Mouse (Mus musculus) liver, embryonic 15.5 days (tissue): ENCODE measurements around the gene Atp6v1g2. TPM values are rescaled to one million over a fixed set of nuclear protein-coding genes. Genes with fewer than 3 reads are reported as not detected.

ENCODE experiments used
- ATAC-seq: fragments of 200-750 bp; cut with Nextera tagmentation; 2 replicates; pipeline ENCODE4 v1.8.0; 2017; ENCODE audit warnings: moderate number of reproducible peaks, mild to moderate bottlenecking, moderate library complexity; ENCODE audit not compliant: insufficient read depth
- H3K27ac ChIP-seq: fragments of 300-500 bp; sonication (generic); replicated peaks from 2 replicates; pipeline ENCODE4 v1.5.1; 2015; ENCODE audit warnings: mild to moderate bottlenecking, inconsistent platforms
- H3K27me3 ChIP-seq: fragments of 300-500 bp; sonication (generic); 2 replicates; pipeline ENCODE4 v1.6.1; 2015; ENCODE audit warnings: mild to moderate bottlenecking, inconsistent platforms
- H3K36me3 ChIP-seq: fragments of 300-500 bp; sonication (generic); replicated peaks from 2 replicates; pipeline ENCODE4 v1.6.1; 2015; ENCODE audit warnings: moderate library complexity, mild to moderate bottlenecking, inconsistent platforms
- H3K4me1 ChIP-seq: fragments of 300-500 bp; sonication (generic); replicated peaks from 2 replicates; pipeline ENCODE4 v1.6.1; 2015; ENCODE audit warnings: inconsistent platforms
- H3K4me2 ChIP-seq: fragments of 300-500 bp; sonication (generic); 2 replicates; pipeline ENCODE4 v1.6.1; 2015; ENCODE audit warnings: moderate library complexity, mild to moderate bottlenecking, inconsistent platforms
- H3K4me3 ChIP-seq: fragments of 300-500 bp; sonication (generic); replicated peaks from 2 replicates; pipeline ENCODE4 v1.5.1; 2015; ENCODE audit warnings: mild to moderate bottlenecking, inconsistent platforms
- H3K9ac ChIP-seq: fragments of 300-500 bp; sonication (generic); 2 replicates; pipeline ENCODE4 v1.6.1; 2015; ENCODE audit warnings: moderate library complexity, mild to moderate bottlenecking, inconsistent platforms
- H3K9me3 ChIP-seq: fragments of 300-500 bp; sonication (generic); replicated peaks from 2 replicates; pipeline ENCODE4 v1.6.1; 2016; ENCODE audit warnings: inconsistent platforms
- WGBS: fragments of 180-500 bp; shearing (Covaris S2); methylation state at CpG from one replicate; pipeline ENCODE4 v1.1.7; 2015; ENCODE audit warnings: mixed read lengths; ENCODE audit not compliant: insufficient replicate concordance; 5-methylcytosine and 5-hydroxymethylcytosine counted together
- polyA plus RNA-seq: library from polyadenylated mRNA; unstranded; fragments of >200 nt; fragmentation: Nextera tagmentation; extraction: Ambion mirVana; gene quantifications from 2 replicates; pipeline ENCODE4 v1.2.1, GENCODE M21; 2015

Gene Atp6v1g2
- polyA plus RNA-seq, 1 experiment from 2014 or later = 0.58 TPM

DNA sequence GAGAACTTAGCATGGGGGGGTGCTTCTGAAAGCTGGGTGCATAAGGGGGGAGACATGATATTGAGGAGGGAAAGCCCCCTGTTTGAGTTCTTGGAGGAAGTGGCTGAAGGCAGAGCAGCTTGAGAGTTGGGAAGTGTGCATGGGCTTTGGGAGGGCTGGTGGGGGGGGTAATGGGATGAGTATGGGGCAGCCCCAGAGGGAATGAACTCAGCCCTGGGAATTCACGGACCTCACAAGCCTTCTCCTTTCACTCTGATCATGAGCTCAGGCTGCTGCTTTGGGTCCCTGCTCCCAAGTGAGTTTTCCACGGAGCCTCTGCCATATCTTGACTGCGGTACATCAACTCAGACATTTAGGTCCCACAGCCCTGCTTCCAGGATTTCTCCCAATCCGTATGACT lies 31.0 kb upstream of the Atp6v1g2 start:
- H3K4me2 ChIP-seq = no peak overlapping the region
- WGBS = 66% methylated on average over 4 of the region's 4 CpGs
- H3K4me3 ChIP-seq = no peak overlapping the region
- no peak overlapping the region for H3K27ac ChIP-seq
- H3K36me3 ChIP-seq = no peaks in the 10 kb centered on the region
- ATAC-seq = no peak
- H3K4me1 ChIP-seq = peaks cover 11% of the 10 kb centered on the region; the same call in 1 of the 2 replicates
- no peaks in the 10 kb centered on the region for H3K9me3 ChIP-seq
- no peak overlapping the region for H3K9ac ChIP-seq
- peaks cover 68% of the 10 kb centered on the region for H3K27me3 ChIP-seq

GRCm38 (mm10) chr17:35204494-35205379 lies 28.7 kb upstream of the Atp6v1g2 start, which contains the start of gene Lta:
Gene Lta, minus strand, starts transcription at chr17:35205351.
- H3K9me3 ChIP-seq = no peaks in the 10 kb centered on the region
- peaks cover 56% of the 10 kb centered on the region for H3K27me3 ChIP-seq
- ATAC-seq = no peak
- no peaks in the 10 kb centered on the region for H3K36me3 ChIP-seq
- no peak within 1 kb of the TSS for H3K4me3 ChIP-seq
- H3K4me2 ChIP-seq = no peak within 1 kb of the TSS
- no peak within 1 kb of the TSS for H3K9ac ChIP-seq
- H3K4me1 ChIP-seq = peaks cover 11% of the 10 kb centered on the region; the same call in 1 of the 2 replicates
- H3K27ac ChIP-seq = no peak within 1 kb of the TSS
- WGBS = 40% methylated on average over 20 of the region's 20 CpGs

DNA sequence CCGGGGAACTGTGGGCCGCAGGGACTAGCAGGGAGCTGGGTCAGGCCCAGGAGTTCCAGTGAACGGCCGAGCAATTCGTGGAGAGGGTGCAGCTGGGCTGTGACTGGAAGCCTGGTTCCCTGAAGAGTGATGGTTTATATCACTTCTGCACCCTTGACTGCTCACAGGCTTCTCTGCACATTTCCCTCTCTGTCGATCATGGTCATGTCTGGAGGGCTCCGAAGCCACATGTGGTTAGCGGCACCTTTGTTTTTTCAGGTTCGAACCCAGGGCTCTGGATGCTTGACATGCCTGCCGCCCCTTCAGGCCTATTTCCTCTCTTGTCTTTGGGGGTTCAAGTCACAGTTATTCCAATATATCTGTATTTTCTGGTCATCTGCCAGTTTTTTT lies 28.1 kb upstream of the Atp6v1g2 start:
- H3K36me3 ChIP-seq = no peaks in the 10 kb centered on the region
- no peak overlapping the region for H3K4me3 ChIP-seq
- no peak for ATAC-seq
- H3K4me2 ChIP-seq = no peak overlapping the region
- H3K27ac ChIP-seq = no peak overlapping the region
- H3K27me3 ChIP-seq = peaks cover 55% of the 10 kb centered on the region
- 49% methylated on average over 10 of the region's 10 CpGs for WGBS
- H3K9me3 ChIP-seq = no peaks in the 10 kb centered on the region
- no peak overlapping the region for H3K9ac ChIP-seq
- peaks cover 8% of the 10 kb centered on the region; the same call in 1 of the 2 replicates for H3K4me1 ChIP-seq

- Histone ChIP-seq H3K9ac (no peak overlapping the region), H3K4me2 (no peak overlapping the region), H3K4me3 (no peak overlapping the region), H3K27me3 (peaks cover 12% of the 10 kb centered on the region), H3K36me3 (no peaks in the 10 kb centered on the region), H3K9me3 (no peaks in the 10 kb centered on the region), H3K4me1 (peaks cover 4% of the 10 kb centered on the region; the same call in 1 of the 2 replicates), H3K27ac (no peak overlapping the region)
- WGBS = 35% methylated on average over 12 of the region's 12 CpGs
- ATAC-seq = no peak
These were observed 23.5 kb upstream of the Atp6v1g2 start for GRCm38 (mm10) chr17:35209785-35210535.

DNA sequence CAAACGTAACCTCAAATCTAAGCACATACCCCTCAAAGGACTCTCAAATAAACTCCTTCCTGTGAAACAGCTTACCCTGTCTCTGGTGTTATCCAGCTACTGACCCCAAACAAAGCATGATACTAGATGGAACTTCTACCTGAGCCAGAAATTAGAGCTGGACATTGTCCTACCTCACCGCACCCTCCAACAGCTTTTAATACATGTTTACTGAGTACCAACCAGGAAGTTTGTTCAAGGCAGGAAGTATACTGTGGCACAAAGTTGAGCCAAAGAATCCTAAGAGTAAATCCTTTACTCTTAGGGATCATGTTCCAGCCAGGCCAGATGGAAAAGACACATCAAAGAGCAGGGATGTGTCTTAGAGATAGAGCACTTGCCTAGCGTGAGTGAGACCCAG lies 22.9 kb upstream of the Atp6v1g2 start:
- Histone ChIP-seq H3K9me3 (no peaks in the 10 kb centered on the region), H3K27ac (no peak overlapping the region), H3K4me1 (peaks cover 4% of the 10 kb centered on the region; the same call in 1 of the 2 replicates), H3K36me3 (no peaks in the 10 kb centered on the region), H3K27me3 (peaks cover 9% of the 10 kb centered on the region), H3K4me3 (no peak overlapping the region), H3K4me2 (no peak overlapping the region), H3K9ac (no peak overlapping the region)
- no peak for ATAC-seq
- 61% methylated on average over 3 of the region's 3 CpGs for WGBS

DNA sequence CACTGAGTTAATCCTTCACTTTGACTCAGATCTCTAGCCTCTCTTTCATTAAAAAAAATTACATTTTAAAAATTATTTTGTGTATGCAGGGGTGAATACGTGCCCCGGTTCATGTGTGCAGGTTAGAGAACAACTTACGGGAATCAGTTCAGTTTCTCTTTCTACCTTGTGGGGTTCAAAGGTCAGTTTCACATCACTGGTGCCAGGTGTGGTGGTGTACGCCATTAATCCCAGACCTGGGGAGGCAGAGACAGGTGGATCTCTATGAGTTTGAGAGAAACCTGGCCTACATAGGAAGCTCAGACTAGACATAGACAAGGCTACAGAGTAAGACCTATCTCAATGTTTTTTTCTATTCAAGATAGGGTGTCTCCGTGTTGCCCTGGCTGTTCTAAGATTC lies 20.4 kb upstream of the Atp6v1g2 start:
- Histone ChIP-seq H3K4me1 (peaks cover 8% of the 10 kb centered on the region), H3K27me3 (peaks cover 9% of the 10 kb centered on the region), H3K36me3 (no peaks in the 10 kb centered on the region), H3K9me3 (no peaks in the 10 kb centered on the region), H3K9ac (no peak overlapping the region), H3K4me3 (no peak overlapping the region), H3K27ac (no peak overlapping the region), H3K4me2 (no peak overlapping the region)
- 69% methylated on average over 5 of the region's 5 CpGs for WGBS
- ATAC-seq = no peak

DNA sequence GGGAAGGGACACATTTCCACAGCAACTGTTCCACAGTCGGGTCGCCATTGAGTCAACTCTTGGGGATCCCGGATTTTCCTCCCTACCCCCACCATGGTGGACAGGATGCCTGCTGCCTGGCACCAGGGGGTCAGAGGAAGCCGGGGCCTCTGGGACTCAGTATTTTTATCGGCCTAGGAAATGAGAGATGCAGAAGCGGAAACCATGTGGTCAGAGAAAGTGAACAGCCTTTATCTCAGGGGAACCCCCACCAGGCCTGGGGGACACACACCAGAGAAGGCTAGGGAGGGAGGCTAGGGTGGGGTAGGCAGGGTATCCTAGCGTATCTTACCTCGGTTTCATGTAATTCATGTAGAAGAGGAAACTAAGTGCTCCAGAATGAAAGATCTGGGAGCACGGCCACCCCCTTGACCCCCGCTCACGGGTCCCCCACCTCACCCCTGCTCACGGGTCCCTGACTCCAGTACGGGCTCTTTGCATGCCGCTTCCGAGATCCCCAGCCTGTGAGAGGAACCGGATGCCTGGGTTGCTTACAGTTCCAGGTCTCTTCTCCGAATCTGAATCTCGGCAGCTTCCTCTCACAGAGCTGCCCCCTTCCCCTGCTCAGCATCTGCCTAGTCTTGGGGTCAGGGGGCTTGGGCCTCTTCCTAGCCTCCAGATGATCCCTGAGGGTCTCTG lies 14.8 kb upstream of the Atp6v1g2 start:
- WGBS = 14% methylated on average over 18 of the region's 18 CpGs
- H3K27ac ChIP-seq = peak overlapping the region; percentile 61
- no peaks in the 10 kb centered on the region for H3K9me3 ChIP-seq
- no peak overlapping the region for H3K4me3 ChIP-seq
- H3K4me1 ChIP-seq = peaks cover 47% of the 10 kb centered on the region
- H3K4me2 ChIP-seq = peak overlapping the region; percentile 34
- H3K9ac ChIP-seq = no peak overlapping the region
- H3K27me3 ChIP-seq = 0 out of 2 replicates have a peak, but pooled peaks cover 3% of the 10 kb centered on the region
- ATAC-seq = peak; percentile 51; the same call in 1 of the 2 replicates
- peaks cover 13% of the 10 kb centered on the region; the same call in 1 of the 2 replicates for H3K36me3 ChIP-seq

GRCm38 (mm10) chr17:35219601-35220041 lies 13.8 kb upstream of the Atp6v1g2 start:
- ATAC-seq = no peak
- H3K4me3 ChIP-seq = no peak overlapping the region
- H3K27ac ChIP-seq = peak overlapping the region; percentile 61
- peaks cover 44% of the 10 kb centered on the region for H3K4me1 ChIP-seq
- WGBS = 11% methylated on average over 6 of the region's 6 CpGs
- H3K36me3 ChIP-seq = peaks cover 13% of the 10 kb centered on the region; the same call in 1 of the 2 replicates
- no peaks in the 10 kb centered on the region for H3K9me3 ChIP-seq
- H3K4me2 ChIP-seq = no peak overlapping the region
- 0 out of 2 replicates have a peak, but pooled peaks cover 3% of the 10 kb centered on the region for H3K27me3 ChIP-seq
- H3K9ac ChIP-seq = no peak overlapping the region

DNA sequence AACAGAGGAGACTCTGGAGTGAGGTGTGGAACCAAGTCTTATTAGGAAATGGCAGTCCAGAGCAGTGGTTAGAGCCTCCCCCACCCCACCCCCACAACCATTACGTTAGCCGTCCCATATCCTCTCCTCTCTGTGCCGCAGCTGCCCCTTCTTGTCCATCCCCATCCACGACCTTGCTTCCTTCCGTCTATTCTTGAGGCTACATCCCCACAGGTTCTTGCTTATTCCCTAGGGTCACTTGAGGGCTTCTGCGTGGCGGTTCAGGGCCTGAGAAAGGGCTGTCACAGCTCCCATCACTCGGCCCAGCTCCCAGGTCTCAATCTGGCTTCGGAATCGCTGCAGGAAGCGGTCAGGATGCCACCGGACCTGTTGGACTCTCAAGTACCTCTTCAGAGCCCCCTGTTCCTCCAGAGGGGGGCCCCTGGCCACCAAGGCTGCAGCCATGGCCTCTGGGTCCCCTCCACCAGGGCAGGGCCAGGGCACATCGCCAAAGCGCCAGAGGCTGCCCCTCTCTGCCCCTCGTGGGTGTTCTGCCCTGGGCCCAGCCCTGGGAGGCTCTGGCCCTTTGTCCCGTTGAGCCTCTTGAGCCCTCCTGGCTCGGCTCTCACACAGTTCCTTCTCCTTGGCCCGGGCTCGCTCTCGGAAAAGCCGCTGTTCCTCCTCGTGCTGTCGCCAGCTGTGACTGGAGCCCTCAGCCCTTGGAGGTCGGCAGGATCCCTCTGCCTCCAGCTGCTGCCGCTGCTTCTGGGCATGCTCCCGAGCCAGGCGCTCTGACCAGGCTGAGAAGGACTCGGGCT lies 13.1 kb upstream of the Atp6v1g2 start, which contains the start of gene Gm16181:
Gene Gm16181 (plus strand): TSS at position 679 of the 797 bp plus-strand sequence.
- no peaks in the 10 kb centered on the region for H3K9me3 ChIP-seq
- H3K4me2 ChIP-seq = 0 out of 2 replicates have a peak within 1 kb of the TSS, but pooled peaks have one; percentile 10
- H3K36me3 ChIP-seq = peaks cover 19% of the 10 kb centered on the region
- 56% methylated on average over 28 of the region's 28 CpGs for WGBS
- ATAC-seq = no peak
- no peak within 1 kb of the TSS for H3K4me3 ChIP-seq
- 0 out of 2 replicates have a peak, but pooled peaks cover 2% of the 10 kb centered on the region for H3K27me3 ChIP-seq
- peak within 1 kb of the TSS; percentile 61 for H3K27ac ChIP-seq
- H3K9ac ChIP-seq = no peak within 1 kb of the TSS
- peaks cover 43% of the 10 kb centered on the region for H3K4me1 ChIP-seq

- ATAC-seq = no peak
- no peaks in the 10 kb centered on the region for H3K9me3 ChIP-seq
- no peak overlapping the region for H3K4me3 ChIP-seq
- no peak overlapping the region for H3K9ac ChIP-seq
- 46% methylated on average over 6 of the region's 6 CpGs for WGBS
- H3K27me3 ChIP-seq = no peaks in the 10 kb centered on the region
- H3K4me2 ChIP-seq = no peak overlapping the region; the same call in 1 of the 2 replicates
- peaks cover 21% of the 10 kb centered on the region for H3K36me3 ChIP-seq
- H3K27ac ChIP-seq = peak overlapping the region; percentile 53; the same call in 1 of the 2 replicates
- peaks cover 52% of the 10 kb centered on the region for H3K4me1 ChIP-seq
These were observed 11.2 kb upstream of the Atp6v1g2 start for GRCm38 (mm10) chr17:35222299-35222698.
